Mouse (Mus musculus) hindbrain, embryonic 10.5 days (tissue): ENCODE data around the gene Cd47. TPM values are rescaled to one million over a fixed set of nuclear protein-coding genes. Genes with fewer than 3 reads are reported as not detected.

Experiments
- DNase-seq: peaks from one replicate; pipeline ENCODE4 v3.0.0-alpha.2; 2017; ENCODE audit warnings: low spot score
- H3K27ac ChIP-seq: fragments of 300-500 bp; sonication (generic); 2 replicates; pipeline ENCODE4 v1.5.1; 2016; ENCODE audit warnings: mild to moderate bottlenecking, moderate library complexity
- H3K27me3 ChIP-seq: fragments of 300-500 bp; sonication (generic); 2 replicates; pipeline ENCODE4 v1.6.1; 2016; ENCODE audit warnings: mild to moderate bottlenecking; ENCODE audit not compliant: poor library complexity, insufficient read depth, severe bottlenecking
- H3K36me3 ChIP-seq: fragments of 300-500 bp; sonication (generic); 2 replicates; pipeline ENCODE4 v1.6.1; 2016; ENCODE audit warnings: mild to moderate bottlenecking, moderate library complexity
- H3K4me1 ChIP-seq: fragments of 300-500 bp; sonication (generic); replicated peaks from 2 replicates; pipeline ENCODE4 v1.6.1; 2016; ENCODE audit warnings: mild to moderate bottlenecking
- H3K4me3 ChIP-seq: fragments of 300-500 bp; sonication (generic); 2 replicates; pipeline ENCODE4 v1.5.1; 2016; ENCODE audit warnings: mild to moderate bottlenecking, moderate library complexity
- H3K9me3 ChIP-seq: fragments of 300-500 bp; sonication (generic); 2 replicates; pipeline ENCODE4 v1.6.1; 2016; ENCODE audit warnings: mild to moderate bottlenecking, moderate library complexity
- WGBS: fragments of 180-500 bp; shearing (Covaris S2); methylation state at CpG from one replicate; pipeline ENCODE4 v1.1.7; 2016; 5-methylcytosine and 5-hydroxymethylcytosine counted together
- polyA plus RNA-seq: library from polyadenylated mRNA; unstranded; fragments of >200 nt; fragmentation: Nextera tagmentation; extraction: Ambion mirVana; gene quantifications from 2 replicates; pipeline ENCODE4 v1.2.1, GENCODE M21; 2016

Gene Cd47
- polyA plus RNA-seq, 1 experiment from 2014 or later = 44.1 TPM

DNA sequence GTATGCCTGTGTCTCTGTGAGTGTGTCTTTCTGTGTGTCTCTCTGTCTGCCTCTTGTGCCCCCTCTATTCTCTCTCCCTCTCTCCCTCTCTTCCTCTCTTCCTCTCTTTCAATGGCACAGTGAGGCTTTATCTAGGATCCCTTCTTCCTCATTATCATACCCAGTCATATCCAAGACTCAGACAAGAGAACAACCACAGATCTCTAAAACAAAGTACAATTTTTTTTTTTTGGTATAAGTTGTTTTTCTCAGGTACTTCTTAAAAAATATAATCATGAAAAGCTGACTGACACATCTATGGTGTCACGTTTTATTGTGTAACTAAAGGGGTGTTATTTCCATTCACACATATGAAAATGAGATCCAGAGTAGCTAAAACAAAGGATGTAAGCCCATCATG is 27.3 kb upstream of the Cd47 start:
- Histone ChIP-seq H3K36me3 (no peaks in the 10 kb centered on the region), H3K4me1 (peaks cover 6% of the 10 kb centered on the region), H3K27ac (no peak overlapping the region), H3K27me3 (no peaks in the 10 kb centered on the region), H3K9me3 (no peaks in the 10 kb centered on the region), H3K4me3 (no peak overlapping the region)
- DNase-seq = no peak
- 88% methylated on average over 1 of the region's 1 CpGs for WGBS

DNA sequence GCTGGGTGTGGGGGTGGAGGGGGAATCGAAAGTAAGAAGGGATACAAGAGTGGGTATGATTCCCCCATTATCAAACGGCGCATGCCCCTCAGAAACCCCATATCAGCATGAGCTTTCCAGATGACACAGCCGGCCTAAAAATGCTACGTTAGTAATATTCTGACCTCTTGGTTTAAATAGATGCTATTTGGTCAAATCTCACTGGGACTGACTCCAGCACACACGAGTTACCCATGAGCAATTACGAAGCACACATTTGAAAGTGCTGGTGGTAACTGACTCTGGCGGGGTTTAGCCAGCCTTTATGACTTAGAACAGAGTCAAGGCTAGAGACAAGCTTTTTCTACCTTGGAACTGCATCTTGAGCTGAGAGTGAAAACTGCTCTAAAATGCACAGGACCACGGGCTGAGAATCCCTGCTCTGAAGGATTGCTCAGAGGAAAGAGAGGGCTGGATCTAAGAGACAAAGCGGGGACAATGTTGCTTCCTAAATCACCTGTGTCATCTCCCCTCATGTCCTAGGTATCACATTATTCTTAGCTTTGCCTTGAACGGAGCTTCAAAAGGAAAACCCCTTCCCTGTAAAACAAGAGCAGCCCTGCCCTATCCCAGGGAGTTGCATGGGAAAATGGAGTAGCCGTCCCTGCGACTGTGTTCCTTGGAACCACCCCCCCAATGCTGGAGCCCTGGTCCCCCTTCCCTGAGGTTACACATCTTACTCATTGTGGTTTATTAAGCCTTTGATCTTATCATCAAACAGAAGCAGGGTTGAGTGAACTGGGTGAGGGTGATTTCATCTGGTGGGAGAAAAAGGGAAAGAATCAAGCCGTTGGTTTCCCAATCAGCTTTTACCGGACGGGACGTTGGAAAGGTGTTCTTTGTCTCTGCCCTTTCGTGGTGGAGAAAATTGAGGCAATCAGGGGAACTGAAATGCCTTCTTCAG is 26.0 kb upstream of the Cd47 start:
- Histone ChIP-seq H3K27ac (no peak overlapping the region), H3K9me3 (no peaks in the 10 kb centered on the region), H3K4me1 (no peaks in the 10 kb centered on the region), H3K36me3 (no peaks in the 10 kb centered on the region), H3K4me3 (no peak overlapping the region), H3K27me3 (no peaks in the 10 kb centered on the region)
- WGBS = 85% methylated on average over 18 of the region's 18 CpGs
- no peak for DNase-seq

DNA sequence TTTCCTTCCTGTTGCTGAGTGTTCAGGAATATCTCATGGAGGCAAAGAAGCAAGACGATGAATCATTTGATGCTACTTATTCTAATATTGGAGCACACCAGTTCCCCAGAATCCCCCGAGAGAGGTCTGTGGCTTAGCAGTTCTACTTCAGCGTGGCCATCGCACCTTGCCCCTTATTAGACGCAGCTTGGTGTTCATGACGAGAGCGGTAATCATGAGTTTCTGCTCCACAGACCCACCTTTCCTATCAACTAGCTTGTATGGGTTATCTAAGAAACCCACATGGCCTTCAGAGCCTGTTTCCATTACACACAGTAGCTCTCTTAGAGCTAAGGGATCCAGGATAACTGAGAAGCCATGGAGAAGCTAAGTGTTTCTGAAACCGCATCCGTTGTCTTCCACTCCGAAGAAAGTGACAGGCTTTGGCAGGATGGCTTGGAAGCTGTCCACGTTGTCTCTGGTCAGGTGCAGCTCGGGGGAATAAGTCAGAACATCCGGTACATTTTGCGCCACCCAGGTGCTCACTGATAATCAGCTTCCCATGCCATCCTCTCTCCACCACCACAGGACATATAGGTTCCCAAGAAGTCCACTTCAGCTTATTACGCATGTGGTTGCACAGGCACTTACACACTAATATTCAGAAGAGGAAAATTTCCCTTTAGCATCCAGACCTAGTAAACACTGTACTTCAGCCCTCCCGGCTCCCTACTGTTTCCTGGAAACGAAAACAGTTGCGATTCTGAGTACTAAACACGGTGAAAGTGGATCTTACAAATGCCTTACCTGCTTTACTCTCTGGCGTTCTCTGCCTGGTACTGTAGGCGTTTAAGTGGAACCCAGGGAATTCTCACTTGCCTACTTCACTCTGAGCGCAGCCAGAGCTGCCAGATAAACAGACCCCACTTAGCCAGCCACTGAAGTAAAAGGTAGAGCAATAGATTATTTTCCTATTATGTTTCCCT is 25.0 kb upstream of the Cd47 start:
- Histone ChIP-seq H3K4me1 (no peaks in the 10 kb centered on the region), H3K4me3 (no peak overlapping the region), H3K27ac (no peak overlapping the region), H3K36me3 (no peaks in the 10 kb centered on the region), H3K9me3 (no peaks in the 10 kb centered on the region), H3K27me3 (no peaks in the 10 kb centered on the region)
- WGBS = 87% methylated on average over 22 of the region's 22 CpGs
- no peak for DNase-seq

DNA sequence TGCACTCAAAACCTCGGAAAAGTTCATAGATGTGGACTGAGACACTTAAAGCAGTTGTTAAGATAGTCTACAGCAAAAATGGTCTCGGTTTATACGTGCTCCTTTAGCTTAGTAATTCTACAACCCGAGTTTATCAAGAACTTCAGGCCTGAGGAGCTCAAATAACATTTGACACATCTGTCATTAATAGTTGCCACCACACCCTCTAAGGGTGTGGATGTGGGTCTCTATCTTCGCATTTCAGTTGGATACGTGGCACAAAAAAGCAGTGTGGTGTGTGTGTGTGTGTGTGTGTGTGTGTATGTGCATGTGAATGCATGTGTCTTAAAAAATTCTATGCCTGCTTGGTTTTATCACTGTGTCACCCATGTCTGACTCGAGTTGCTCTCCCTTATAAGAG is 23.4 kb upstream of the Cd47 start:
- H3K4me1 ChIP-seq = no peaks in the 10 kb centered on the region
- no peaks in the 10 kb centered on the region for H3K27me3 ChIP-seq
- H3K4me3 ChIP-seq = no peak overlapping the region
- no peak for DNase-seq
- no peak overlapping the region for H3K27ac ChIP-seq
- H3K9me3 ChIP-seq = no peaks in the 10 kb centered on the region
- 83% methylated on average over 7 of the region's 7 CpGs for WGBS
- H3K36me3 ChIP-seq = no peaks in the 10 kb centered on the region

DNA sequence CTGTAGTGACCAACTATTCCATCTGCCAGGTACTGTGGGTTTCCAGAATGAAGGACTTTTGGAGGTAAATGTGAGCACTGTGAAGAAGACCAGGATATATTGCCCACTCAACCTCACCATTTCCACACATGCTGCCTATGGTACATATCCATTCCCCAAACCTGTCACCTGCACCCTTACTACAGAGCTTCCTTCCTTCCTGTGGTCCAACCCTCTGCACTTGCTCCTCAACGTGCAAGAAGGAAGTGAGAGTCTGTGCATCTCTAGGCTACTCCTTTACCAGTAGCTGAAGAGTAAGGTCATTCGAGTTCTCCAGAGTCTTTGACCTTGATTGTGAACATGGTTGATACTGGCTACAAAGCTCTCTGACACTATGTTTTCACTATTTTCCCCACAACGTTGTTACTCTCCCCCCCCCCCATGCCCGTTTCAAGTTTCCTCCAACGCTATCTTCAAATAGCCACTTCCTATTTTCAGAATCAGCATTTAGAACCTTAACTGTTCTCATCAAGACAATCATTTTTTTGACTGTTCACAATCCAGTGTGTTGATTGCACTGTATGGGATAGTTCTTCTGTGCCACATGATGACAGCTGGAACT is 18.7 kb upstream of the Cd47 start:
- Histone ChIP-seq H3K4me1 (no peaks in the 10 kb centered on the region), H3K9me3 (no peaks in the 10 kb centered on the region), H3K27ac (no peak overlapping the region), H3K4me3 (no peak overlapping the region), H3K27me3 (no peaks in the 10 kb centered on the region), H3K36me3 (no peaks in the 10 kb centered on the region)
- 90% methylated on average over 5 of the region's 5 CpGs for WGBS
- DNase-seq = no peak

DNA sequence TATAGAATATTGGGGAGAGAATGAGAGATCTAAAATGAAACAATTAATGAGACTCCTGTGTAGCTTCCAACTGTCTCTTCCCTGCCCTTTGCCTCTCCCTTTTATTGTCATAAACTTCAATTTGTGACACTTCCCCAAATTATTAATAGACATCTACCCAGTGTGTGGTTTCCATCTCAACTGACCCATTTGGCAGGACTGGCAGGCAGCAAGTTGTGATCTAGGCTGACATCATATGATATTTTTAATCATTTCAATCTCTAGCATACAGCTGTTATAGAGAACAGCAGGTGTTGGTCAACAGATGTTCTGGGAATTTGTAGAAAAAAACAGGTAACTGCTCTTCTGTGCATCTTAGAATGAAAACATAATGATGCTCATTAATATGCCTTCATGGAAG is 17.0 kb upstream of the Cd47 start:
- Histone ChIP-seq H3K27me3 (no peaks in the 10 kb centered on the region), H3K36me3 (no peaks in the 10 kb centered on the region), H3K4me1 (no peaks in the 10 kb centered on the region), H3K9me3 (no peaks in the 10 kb centered on the region), H3K4me3 (no peak overlapping the region), H3K27ac (no peak overlapping the region)
- DNase-seq = no peak

DNA sequence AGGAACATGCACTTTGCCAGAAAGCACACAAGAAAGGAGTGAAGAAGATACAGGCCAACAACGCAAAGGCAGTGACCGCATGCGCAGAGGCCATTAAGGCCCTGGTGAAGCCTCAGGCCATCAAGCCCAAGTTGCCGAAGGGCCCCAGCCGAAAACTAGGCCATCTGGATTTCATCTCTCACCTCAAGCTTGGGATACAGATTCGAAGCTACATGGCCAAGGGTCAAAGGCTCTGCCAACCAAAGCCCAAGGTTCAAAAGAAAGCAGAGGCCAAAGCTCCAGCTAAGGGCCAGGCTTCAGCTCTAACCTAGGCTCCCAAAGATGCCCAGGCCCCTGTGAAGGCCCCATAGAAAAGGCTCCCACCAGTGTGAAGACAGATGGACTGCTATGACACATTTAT is 14.2 kb upstream of the Cd47 start:
- no peak overlapping the region for H3K27ac ChIP-seq
- no peak overlapping the region for H3K4me3 ChIP-seq
- DNase-seq = no peak
- 92% methylated on average over 6 of the region's 6 CpGs for WGBS
- H3K9me3 ChIP-seq = no peaks in the 10 kb centered on the region
- no peaks in the 10 kb centered on the region for H3K36me3 ChIP-seq
- no peaks in the 10 kb centered on the region for H3K27me3 ChIP-seq
- H3K4me1 ChIP-seq = no peaks in the 10 kb centered on the region

DNA sequence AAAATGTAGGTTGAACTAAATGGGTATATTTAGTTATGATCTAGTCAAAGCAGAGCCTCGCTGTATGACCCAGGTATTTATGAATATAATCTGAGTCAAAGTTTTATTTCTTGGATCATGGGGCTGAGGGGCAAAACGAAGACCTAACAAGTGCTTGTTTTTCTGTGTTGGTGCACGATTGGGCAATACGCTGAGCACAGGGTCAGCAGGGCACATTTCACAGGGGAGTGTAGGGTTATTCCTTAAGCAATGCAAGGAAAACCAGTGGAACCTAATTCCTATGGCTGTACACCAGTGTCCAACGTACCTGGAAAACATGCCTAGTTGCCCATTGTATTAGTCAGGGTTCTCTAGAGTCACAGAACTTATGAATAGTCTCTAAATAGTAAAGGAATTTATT is 12.6 kb upstream of the Cd47 start:
- no peaks in the 10 kb centered on the region for H3K27me3 ChIP-seq
- no peak overlapping the region for H3K27ac ChIP-seq
- no peaks in the 10 kb centered on the region for H3K36me3 ChIP-seq
- no peak overlapping the region for H3K4me3 ChIP-seq
- 90% methylated on average over 5 of the region's 5 CpGs for WGBS
- no peak for DNase-seq
- no peaks in the 10 kb centered on the region for H3K4me1 ChIP-seq
- H3K9me3 ChIP-seq = no peaks in the 10 kb centered on the region

DNA sequence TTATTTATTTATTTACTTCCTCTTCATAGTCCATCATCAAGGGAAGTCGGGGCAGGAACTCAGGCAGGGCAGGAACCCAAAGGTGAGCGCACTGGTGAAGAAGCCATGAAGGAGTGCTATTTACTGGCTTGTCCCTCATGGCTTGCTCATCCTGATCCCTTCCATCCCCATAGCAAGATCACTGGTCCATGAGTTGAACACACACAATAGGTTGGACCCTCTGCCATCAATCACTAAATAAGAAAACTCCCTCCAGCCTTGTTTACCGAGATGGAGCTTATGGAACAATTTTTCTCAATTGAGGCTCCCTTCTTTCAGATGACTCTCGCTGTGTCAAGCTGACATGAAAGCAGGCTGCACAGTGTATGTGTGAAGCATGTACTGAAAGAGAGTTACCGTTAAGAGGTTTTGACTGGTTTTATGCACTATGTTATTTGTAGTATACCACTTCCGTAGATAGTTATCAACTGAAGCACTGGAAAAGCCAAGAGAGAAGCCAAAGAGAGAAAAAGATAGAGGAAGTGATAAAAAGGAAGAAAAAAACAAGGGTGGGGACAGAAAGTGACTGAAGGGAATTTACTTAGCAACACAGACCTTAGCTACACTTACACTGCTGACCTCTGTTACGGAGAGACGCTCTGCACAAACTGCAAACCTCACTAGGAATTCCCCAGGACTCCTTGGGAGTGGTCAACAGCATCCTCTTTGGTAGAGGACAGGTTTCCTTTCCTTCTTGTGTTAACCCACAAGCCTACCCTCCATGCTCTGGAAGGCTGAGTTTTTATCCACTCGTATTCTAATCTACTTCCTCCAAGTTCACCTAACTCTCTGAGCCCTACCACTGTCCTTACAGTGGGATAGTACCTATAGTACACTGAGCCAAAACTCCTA is 9.5 kb upstream of the Cd47 start:
- Histone ChIP-seq H3K4me1 (no peaks in the 10 kb centered on the region), H3K27ac (no peak overlapping the region), H3K4me3 (no peak overlapping the region), H3K9me3 (no peaks in the 10 kb centered on the region), H3K36me3 (no peaks in the 10 kb centered on the region), H3K27me3 (no peaks in the 10 kb centered on the region)
- WGBS = 81% methylated on average over 9 of the region's 9 CpGs
- DNase-seq = no peak

DNA sequence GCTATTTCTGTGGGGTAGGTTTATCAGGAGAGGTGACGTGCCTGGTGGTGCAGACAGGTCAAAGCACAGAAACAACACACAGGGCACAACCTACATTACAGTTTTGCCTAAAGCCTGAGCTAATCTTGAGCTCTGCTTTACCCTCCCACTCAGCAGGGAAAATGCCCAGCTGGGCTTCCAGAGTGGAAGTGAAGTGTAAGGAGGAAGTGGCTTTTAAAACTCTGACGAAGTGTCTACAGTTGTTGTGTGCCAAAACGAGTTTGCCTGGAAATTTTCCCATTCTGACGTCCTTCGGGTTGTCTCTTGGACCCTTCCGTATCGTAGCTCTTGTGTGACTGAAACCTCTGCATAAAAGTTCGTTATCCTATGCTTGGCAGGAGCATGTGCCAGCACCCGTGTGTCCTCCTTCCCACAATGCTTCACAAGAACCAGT is 7.9 kb upstream of the Cd47 start:
- no peak for DNase-seq
- Histone ChIP-seq H3K4me1 (no peaks in the 10 kb centered on the region), H3K36me3 (no peaks in the 10 kb centered on the region), H3K27ac (no peak overlapping the region), H3K4me3 (no peak overlapping the region), H3K9me3 (no peaks in the 10 kb centered on the region), H3K27me3 (no peaks in the 10 kb centered on the region)
- WGBS = 87% methylated on average over 9 of the region's 9 CpGs

DNA sequence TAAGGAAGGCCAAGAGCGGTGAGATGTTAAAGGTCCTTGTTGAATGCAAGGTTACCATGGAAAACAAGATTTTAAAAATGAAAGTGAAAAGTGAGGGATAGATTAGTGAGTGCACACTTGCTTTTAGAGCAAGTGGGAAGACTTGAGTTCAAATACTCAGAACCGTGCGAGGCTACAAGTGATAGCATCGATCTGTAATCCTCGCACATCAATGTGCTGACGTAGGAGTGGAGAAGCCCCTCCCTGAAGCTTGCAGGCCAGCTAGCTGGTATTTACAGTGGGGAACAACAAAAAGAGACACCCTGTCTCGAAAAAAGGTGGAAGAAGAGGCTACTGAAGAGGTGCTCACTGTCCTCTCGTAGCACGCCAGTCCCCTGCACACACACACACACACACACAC is 6.7 kb upstream of the Cd47 start:
- DNase-seq = no peak
- WGBS = 92% methylated on average over 9 of the region's 9 CpGs
- Histone ChIP-seq H3K9me3 (no peaks in the 10 kb centered on the region), H3K4me1 (no peaks in the 10 kb centered on the region), H3K4me3 (no peak overlapping the region), H3K27ac (no peak overlapping the region), H3K36me3 (no peaks in the 10 kb centered on the region), H3K27me3 (no peaks in the 10 kb centered on the region)

DNA sequence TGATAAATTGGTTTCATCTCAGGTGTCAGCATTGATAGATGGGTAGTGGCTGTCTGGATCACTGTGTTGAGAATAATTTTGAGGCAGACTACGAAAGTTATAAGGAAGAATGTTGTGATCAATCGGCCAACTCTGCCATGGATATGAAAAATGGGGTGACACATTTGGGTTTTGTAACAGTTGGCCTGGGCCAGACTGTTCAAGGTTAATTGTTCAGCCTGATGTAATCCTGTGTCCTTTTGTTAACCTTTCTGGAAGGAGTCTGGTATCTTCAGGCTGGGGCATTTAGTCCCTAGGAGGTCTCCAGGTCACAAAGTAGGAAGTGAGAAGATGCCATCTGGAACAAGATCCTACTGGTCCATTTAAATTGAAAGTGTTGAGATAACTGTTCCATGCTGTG is 4.1 kb upstream of the Cd47 start:
- Histone ChIP-seq H3K9me3 (no peaks in the 10 kb centered on the region), H3K4me3 (no peak overlapping the region), H3K4me1 (no peaks in the 10 kb centered on the region), H3K27ac (no peak overlapping the region), H3K36me3 (no peaks in the 10 kb centered on the region), H3K27me3 (no peaks in the 10 kb centered on the region)
- DNase-seq = no peak
- 81% methylated on average over 2 of the region's 2 CpGs for WGBS
